Mouse (Mus musculus): ENCODE data around the gene Nat9. TPM values are rescaled to one million over a fixed set of nuclear protein-coding genes. Genes with fewer than 3 reads are reported as not detected.

The Nat9 gene
- polyA plus RNA-seq, 1 experiment from 2014 or later = 13.7 TPM

DNA sequence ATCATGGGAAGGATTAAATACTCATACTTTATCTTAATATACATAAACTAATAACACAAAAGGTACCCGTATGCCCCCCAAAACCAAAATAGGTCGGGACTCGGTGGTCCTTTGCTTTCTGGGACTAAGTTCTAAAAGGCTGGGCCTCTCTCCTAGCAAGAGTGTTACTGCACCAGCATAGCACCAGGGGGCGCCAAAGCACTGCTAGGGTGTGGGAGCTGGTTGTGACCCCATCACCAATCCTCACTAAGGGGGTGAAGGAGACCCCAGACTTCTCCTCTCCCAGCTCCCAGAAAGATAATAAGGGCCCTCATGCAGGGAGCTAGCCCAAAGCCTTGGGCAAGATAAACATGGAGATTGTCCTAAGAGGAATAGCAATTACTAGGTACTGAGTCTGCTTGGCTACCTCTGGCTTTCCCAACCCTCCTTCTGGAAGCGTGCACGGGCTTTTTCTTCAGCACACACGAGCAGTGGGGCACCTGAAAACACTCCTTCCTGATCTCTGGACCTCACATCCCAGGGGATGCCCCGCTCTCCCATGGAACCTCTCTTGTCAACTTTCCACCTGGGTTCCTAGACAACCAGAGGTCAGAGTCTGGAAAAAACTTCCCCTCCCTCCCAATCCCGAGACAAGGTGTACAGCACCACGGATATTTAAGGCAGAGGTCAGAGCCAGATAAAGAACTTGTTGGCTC is 26.6 kb downstream of the Nat9 start:
- Histone ChIP-seq H3K4me2 (no peak overlapping the region), H3K27me3 (ENCODE audit: control insufficient read depth, insufficient read depth, low read length) (peaks cover 6% of the 10 kb centered on the region; the same call in 1 of the 2 replicates), H3K9ac (ENCODE audit: low read depth, low read length) (no peak overlapping the region), H3K4me1 (ENCODE audit: control insufficient read depth, insufficient read depth, low read length) (peaks cover 31% of the 10 kb centered on the region), H3K27ac (ENCODE audit: low read depth, low read length) (no peak overlapping the region), H3K4me3 (ENCODE audit: low read depth, low read length) (no peak overlapping the region), H3K36me3 (ENCODE audit: control insufficient read depth, insufficient read depth, low read length) (no peaks in the 10 kb centered on the region), H3K9me3 (replicated peaks; ENCODE audit: control insufficient read depth, low read length) (no peaks in the 10 kb centered on the region)
- ATAC-seq (replicated peaks; ENCODE audit: insufficient number of reproducible peaks, low FRiP score, low TSS enrichment) = no peak
- WGBS (ENCODE audit: insufficient replicate concordance) = 29% methylated on average over 10 of the region's 10 CpGs

- no peak for ATAC-seq (replicated peaks; ENCODE audit: insufficient number of reproducible peaks, low FRiP score, low TSS enrichment)
- no peak overlapping the region for H3K27ac ChIP-seq (ENCODE audit: low read depth, low read length)
- H3K4me1 ChIP-seq (ENCODE audit: control insufficient read depth, insufficient read depth, low read length) = peaks cover 31% of the 10 kb centered on the region
- no peaks in the 10 kb centered on the region for H3K36me3 ChIP-seq (ENCODE audit: control insufficient read depth, insufficient read depth, low read length)
- no peak overlapping the region for H3K4me3 ChIP-seq (ENCODE audit: low read depth, low read length)
- H3K9me3 ChIP-seq (replicated peaks; ENCODE audit: control insufficient read depth, low read length) = no peaks in the 10 kb centered on the region
- H3K9ac ChIP-seq (ENCODE audit: low read depth, low read length) = no peak overlapping the region
- WGBS (ENCODE audit: insufficient replicate concordance) = 55% methylated on average over 11 of the region's 11 CpGs
- no peak overlapping the region for H3K4me2 ChIP-seq
- peaks cover 6% of the 10 kb centered on the region; the same call in 1 of the 2 replicates for H3K27me3 ChIP-seq (ENCODE audit: control insufficient read depth, insufficient read depth, low read length)
Observed at GRCm38 (mm10) chr11:115160016-115160797, 27.5 kb downstream of the Nat9 start.

GRCm38 (mm10) chr11:115157933-115158719 is 29.5 kb downstream of the Nat9 start:
- Histone ChIP-seq H3K4me1 (ENCODE audit: control insufficient read depth, insufficient read depth, low read length) (peaks cover 29% of the 10 kb centered on the region), H3K4me2 (peak overlapping the region; percentile 15; the same call in 1 of the 2 replicates), H3K36me3 (ENCODE audit: control insufficient read depth, insufficient read depth, low read length) (no peaks in the 10 kb centered on the region), H3K9ac (ENCODE audit: low read depth, low read length) (no peak overlapping the region), H3K4me3 (ENCODE audit: low read depth, low read length) (no peak overlapping the region), H3K27ac (ENCODE audit: low read depth, low read length) (peak overlapping the region; percentile 60), H3K27me3 (ENCODE audit: control insufficient read depth, insufficient read depth, low read length) (peaks cover 9% of the 10 kb centered on the region), H3K9me3 (replicated peaks; ENCODE audit: control insufficient read depth, low read length) (no peaks in the 10 kb centered on the region)
- 18% methylated on average over 12 of the region's 12 CpGs for WGBS (ENCODE audit: insufficient replicate concordance)
- ATAC-seq (replicated peaks; ENCODE audit: insufficient number of reproducible peaks, low FRiP score, low TSS enrichment) = no peak

- H3K9ac ChIP-seq (ENCODE audit: low read depth, low read length) = no peak overlapping the region
- no peak for ATAC-seq (replicated peaks; ENCODE audit: insufficient number of reproducible peaks, low FRiP score, low TSS enrichment)
- no peaks in the 10 kb centered on the region for H3K36me3 ChIP-seq (ENCODE audit: control insufficient read depth, insufficient read depth, low read length)
- no peaks in the 10 kb centered on the region for H3K9me3 ChIP-seq (replicated peaks; ENCODE audit: control insufficient read depth, low read length)
- peaks cover 17% of the 10 kb centered on the region for H3K27me3 ChIP-seq (ENCODE audit: control insufficient read depth, insufficient read depth, low read length)
- WGBS (ENCODE audit: insufficient replicate concordance) = 1% methylated on average over 5 of the region's 5 CpGs
- peaks cover 14% of the 10 kb centered on the region for H3K4me1 ChIP-seq (ENCODE audit: control insufficient read depth, insufficient read depth, low read length)
- no peak overlapping the region for H3K27ac ChIP-seq (ENCODE audit: low read depth, low read length)
- H3K4me3 ChIP-seq (ENCODE audit: low read depth, low read length) = no peak overlapping the region
- H3K4me2 ChIP-seq = no peak overlapping the region
Observed at GRCm38 (mm10) chr11:115155053-115155634, 32.5 kb downstream of the Nat9 start.

DNA sequence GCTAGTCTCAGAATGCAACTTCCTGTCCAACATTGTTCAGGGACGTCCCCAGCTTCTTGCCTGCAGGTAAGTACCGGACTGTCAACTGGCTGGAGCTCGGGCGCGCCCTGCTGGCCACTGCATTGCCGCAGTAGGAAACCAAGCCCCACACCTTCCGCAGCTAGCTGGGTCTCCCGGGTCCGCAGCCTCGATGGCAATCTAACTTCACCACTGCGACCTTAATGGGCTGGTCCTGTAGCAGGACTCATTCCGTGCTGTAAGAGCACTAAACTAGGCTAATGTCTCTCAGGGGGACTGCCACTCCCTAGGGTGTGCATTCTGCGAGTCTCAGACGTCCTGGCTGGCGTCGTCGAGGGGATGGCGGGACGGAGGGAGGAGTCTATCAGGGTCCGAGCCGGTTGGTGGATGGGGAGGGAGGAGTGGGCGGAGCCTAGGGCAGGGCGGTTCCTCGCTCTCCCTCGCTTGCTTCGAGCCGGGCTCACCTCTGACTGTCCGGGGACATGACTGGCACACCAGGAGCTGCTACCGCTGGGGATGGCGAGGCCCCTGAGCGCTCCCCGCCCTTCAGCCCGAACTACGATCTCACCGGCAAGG is 33.9 kb downstream of the Nat9 start:
- Histone ChIP-seq H3K4me3 (ENCODE audit: low read depth, low read length) (peak overlapping the region; percentile 38), H3K27me3 (ENCODE audit: control insufficient read depth, insufficient read depth, low read length) (peaks cover 17% of the 10 kb centered on the region), H3K9me3 (replicated peaks; ENCODE audit: control insufficient read depth, low read length) (no peaks in the 10 kb centered on the region), H3K27ac (ENCODE audit: low read depth, low read length) (no peak overlapping the region), H3K36me3 (ENCODE audit: control insufficient read depth, insufficient read depth, low read length) (no peaks in the 10 kb centered on the region), H3K9ac (ENCODE audit: low read depth, low read length) (no peak overlapping the region), H3K4me2 (peak overlapping the region; percentile 64), H3K4me1 (ENCODE audit: control insufficient read depth, insufficient read depth, low read length) (peaks cover 14% of the 10 kb centered on the region)
- WGBS (ENCODE audit: insufficient replicate concordance) = 2% methylated on average over 35 of the region's 35 CpGs
- ATAC-seq (replicated peaks; ENCODE audit: insufficient number of reproducible peaks, low FRiP score, low TSS enrichment) = peak; percentile 73

DNA sequence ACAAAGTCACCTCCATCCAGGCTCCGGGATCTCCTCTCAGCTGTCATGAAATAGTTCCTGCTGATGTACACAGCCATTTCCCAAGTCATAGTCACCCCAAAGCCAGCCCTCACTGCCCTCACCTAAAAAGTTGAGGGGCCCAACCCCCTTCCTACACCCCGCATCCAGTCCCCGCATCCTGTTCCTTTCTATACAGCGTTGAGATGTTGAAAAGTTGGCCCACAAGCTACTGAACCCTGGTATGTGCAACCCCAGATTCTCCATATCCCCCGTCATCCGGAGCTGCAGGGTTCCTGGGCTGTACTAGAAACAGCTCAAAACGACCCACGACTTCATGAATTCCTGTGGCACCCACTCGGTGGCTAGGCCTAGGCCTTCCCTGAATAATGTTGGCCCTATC is 34.6 kb downstream of the Nat9 start:
- H3K9me3 ChIP-seq (replicated peaks; ENCODE audit: control insufficient read depth, low read length) = no peaks in the 10 kb centered on the region
- no peak for ATAC-seq (replicated peaks; ENCODE audit: insufficient number of reproducible peaks, low FRiP score, low TSS enrichment)
- H3K27me3 ChIP-seq (ENCODE audit: control insufficient read depth, insufficient read depth, low read length) = peaks cover 17% of the 10 kb centered on the region
- H3K36me3 ChIP-seq (ENCODE audit: control insufficient read depth, insufficient read depth, low read length) = no peaks in the 10 kb centered on the region
- H3K27ac ChIP-seq (ENCODE audit: low read depth, low read length) = no peak overlapping the region
- WGBS (ENCODE audit: insufficient replicate concordance) = 67% methylated on average over 9 of the region's 9 CpGs
- H3K4me1 ChIP-seq (ENCODE audit: control insufficient read depth, insufficient read depth, low read length) = peaks cover 9% of the 10 kb centered on the region
- H3K9ac ChIP-seq (ENCODE audit: low read depth, low read length) = no peak overlapping the region
- H3K4me2 ChIP-seq = no peak overlapping the region
- H3K4me3 ChIP-seq (ENCODE audit: low read depth, low read length) = no peak overlapping the region

DNA sequence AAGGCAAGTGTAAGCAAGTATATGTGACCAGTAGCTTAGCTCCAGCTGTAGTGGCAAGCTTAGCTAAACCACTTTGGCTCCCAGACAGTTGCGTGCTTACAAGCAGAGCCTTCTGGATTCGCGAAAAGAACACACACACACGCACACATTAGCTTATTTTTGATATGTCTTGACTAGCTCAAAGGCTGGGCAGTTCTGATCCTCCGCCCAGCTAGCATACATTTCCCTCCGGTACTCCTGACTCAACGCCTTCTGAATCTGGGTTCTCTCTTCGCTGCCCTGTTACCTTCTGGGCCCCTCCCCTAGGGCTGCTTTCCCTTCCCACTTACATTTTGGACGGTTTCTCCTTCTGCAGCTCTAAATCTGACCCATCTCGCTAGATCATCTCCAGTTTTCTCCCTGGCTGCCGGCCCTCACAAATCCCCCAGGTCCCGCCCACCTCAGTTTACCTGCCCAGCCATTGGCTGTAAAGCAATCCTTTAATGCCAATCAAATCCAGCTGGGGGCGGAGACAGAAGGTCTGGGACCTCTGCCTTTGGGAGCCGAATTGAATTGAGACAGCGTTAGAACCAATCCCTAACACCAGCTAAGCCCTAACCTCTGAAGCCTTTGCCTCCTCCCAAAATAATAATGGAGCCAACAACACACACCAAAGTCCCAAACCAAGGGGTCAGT is 35.8 kb downstream of the Nat9 start:
- H3K9ac ChIP-seq (ENCODE audit: low read depth, low read length) = peak overlapping the region; percentile 35; the same call in 1 of the 2 replicates
- no peak overlapping the region for H3K27ac ChIP-seq (ENCODE audit: low read depth, low read length)
- H3K27me3 ChIP-seq (ENCODE audit: control insufficient read depth, insufficient read depth, low read length) = peaks cover 17% of the 10 kb centered on the region
- peaks cover 4% of the 10 kb centered on the region for H3K4me1 ChIP-seq (ENCODE audit: control insufficient read depth, insufficient read depth, low read length)
- 7% methylated on average over 15 of the region's 15 CpGs for WGBS (ENCODE audit: insufficient replicate concordance)
- no peaks in the 10 kb centered on the region for H3K36me3 ChIP-seq (ENCODE audit: control insufficient read depth, insufficient read depth, low read length)
- H3K9me3 ChIP-seq (replicated peaks; ENCODE audit: control insufficient read depth, low read length) = no peaks in the 10 kb centered on the region
- H3K4me2 ChIP-seq = peak overlapping the region; percentile 72
- H3K4me3 ChIP-seq (ENCODE audit: low read depth, low read length) = peak overlapping the region; percentile 30
- ATAC-seq (replicated peaks; ENCODE audit: insufficient number of reproducible peaks, low FRiP score, low TSS enrichment) = no peak
